Mouse (Mus musculus): ENCODE data around the gene Lclat1.
A peak's percentile ranks its signal among the peaks of the same experiment; 100 is the strongest.

The Lclat1 gene

GRCm38 (mm10) chr17:73210960-73211531, 103.3 kb downstream of the Lclat1 start:
- DNase-seq, result no peak

- DNase-seq, result no peak
Measured at GRCm38 (mm10) chr17:73212754-73213153, 105.0 kb downstream of the Lclat1 start.

- no peak for DNase-seq
Measured at GRCm38 (mm10) chr17:73213187-73213586, 105.4 kb downstream of the Lclat1 start.

- no peak for DNase-seq
Measured at GRCm38 (mm10) chr17:73213677-73214076, 105.9 kb downstream of the Lclat1 start.

DNA sequence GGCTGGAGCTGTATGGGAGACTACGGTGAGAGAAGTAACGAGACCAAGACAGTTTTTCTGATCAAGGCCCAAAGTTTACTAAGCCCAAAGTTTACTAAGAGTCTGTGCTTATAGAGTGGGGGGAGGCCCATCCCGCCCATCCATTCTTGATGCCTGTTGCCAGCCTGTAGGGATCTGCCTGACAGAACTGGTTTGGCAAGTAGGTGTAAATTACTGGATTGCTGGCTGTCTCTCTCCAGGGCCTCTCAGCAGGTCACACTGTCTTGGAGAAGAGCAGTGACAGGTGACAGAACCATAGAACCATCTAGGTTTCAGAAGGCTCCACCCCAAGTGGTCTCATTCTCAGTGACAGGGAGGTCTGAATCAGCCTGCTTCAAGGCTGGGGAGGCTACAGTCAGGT, 109.5 kb downstream of the Lclat1 start:
- no peak for DNase-seq

DNA sequence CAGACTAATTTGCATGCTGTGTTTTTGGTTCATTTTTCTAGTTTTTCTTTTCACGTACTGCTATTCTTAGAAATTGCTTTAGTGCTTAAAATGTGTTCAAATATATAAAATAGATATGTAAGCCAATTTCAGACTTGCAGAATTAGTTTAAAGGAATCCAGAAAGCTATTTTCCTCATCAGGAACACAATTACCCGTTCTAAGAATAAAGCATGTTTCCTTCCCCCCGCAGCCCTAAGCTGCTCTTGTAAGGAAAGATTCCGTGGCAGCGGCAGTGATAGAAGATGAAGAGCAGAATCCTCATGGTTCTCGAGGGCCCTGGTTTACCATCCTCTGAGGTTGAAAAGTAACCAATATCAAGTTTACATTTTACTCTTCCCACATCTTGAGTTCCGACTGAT, 113.0 kb downstream of the Lclat1 start:
- no peak for DNase-seq

DNA sequence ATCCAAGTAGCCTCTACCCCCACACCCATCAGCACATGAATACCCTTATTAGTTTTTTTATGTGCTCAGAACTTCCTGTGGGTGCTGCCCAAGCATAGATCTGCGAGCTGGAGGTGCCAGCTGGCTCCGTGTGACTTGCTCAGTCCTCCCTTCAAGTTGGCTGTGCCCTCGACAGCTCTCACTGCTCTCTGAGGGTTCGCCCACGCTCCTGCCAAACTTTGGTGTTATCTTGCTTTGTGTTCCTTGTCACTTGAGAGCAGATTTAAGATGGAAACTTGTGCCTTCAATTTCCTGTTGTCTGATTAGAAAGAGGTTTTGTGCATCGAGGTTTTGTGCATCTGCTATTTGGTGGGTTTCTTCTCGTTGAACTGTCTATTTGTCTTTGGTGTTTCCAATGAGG, 114.3 kb downstream of the Lclat1 start:
- no peak for DNase-seq

GRCm38 (mm10) chr17:73225442-73225841, 117.7 kb downstream of the Lclat1 start:
- DNase-seq, result no peak

- no peak for DNase-seq
Measured at GRCm38 (mm10) chr17:73225996-73226395, 118.2 kb downstream of the Lclat1 start.

GRCm38 (mm10) chr17:73226595-73226994, 118.8 kb downstream of the Lclat1 start:
- no peak for DNase-seq

DNA sequence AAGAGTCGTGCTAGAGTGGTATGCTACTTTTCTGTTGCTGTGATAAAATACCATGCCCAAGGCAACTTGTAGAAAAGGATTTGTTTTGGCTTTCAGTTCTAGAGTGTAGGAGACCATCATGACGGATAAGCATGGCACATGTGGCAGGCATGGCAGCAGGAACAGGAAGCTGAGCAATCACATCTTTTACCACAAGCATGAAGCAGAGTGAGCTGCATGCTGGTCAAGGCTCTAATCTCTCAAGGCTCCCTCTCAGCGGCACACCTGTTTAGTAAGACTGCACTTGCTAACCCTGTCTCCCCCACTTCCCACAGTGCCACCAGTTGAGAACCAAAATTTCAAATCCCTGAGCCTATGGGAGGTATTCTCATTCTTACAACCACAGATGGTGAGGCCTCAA, 119.6 kb downstream of the Lclat1 start:
- no peak for DNase-seq

DNA sequence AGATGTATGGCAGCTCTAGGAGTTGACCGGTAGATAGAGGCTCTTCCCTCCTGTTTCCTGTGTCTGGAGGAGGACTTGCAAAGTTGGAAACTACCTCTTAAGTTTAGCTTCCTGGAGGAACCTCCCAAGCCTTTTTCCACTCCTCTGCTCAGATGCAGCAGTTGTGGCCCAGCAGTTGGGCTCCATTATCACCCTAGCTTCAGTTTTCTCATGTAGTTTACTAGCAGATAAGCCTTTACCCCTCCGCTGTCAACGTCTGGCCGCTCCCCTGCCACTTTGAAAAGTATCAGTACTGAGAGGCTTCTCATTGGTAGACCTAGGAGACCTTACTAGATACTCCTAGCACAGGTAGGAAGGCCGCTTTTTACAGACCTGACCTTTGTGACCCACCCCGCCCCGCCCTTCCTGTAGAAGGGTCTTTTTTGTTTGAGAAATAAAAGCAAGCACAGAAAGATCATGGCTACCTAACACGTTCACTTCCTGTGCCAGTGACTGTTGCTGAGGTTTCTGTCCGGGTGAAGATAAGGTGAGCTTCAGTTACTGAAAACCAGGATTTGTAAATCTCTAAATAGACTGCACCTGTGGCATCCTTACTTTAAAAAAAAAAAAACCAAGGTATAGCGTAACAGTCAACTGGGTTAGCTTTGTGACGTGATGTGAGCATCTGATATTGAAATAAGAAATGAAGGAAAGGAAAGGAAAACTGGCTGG, 121.8 kb downstream of the Lclat1 start:
- no peak for DNase-seq

GRCm38 (mm10) chr17:73230340-73230989, 122.7 kb downstream of the Lclat1 start:
- DNase-seq, result no peak

- DNase-seq, result no peak
Measured at GRCm38 (mm10) chr17:73231337-73231736, 123.6 kb downstream of the Lclat1 start.

- no peak for DNase-seq
Measured at GRCm38 (mm10) chr17:73232593-73232992, 124.8 kb downstream of the Lclat1 start.

GRCm38 (mm10) chr17:73233975-73234374, 126.2 kb downstream of the Lclat1 start:
- no peak for DNase-seq

DNA sequence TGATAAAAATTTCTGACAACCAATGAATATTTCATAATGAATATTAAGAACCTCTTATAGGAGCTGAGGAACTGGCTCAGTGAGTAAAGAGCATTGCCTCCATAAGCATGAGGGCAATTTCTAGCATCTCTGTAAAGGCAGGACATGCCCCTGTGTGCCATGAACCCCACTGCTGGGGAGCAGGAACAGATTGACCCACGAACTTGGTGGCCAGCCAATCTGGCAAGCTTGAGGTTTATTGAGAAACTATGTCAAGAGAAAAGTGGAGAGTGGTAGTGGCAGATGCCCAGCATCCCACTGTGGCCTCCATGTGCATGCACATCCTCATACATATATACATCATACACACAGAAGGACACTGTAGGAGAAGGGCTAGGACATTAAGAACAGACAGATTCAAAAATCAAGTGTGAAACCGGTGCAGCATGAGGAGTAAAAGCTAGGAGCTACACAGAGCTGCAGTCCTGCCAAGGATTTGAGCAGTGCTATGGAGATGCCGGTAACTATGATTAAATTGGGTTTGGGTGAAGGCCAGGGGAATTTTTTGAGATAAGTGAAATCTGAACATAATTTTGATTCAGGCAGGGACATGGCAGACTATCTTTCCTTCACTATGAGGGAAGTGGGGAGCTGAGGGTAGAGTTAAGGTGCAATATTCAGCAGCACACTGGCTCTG, 129.5 kb downstream of the Lclat1 start:
- peak; percentile 35 for DNase-seq

GRCm38 (mm10) chr17:73238501-73238900, 130.7 kb downstream of the Lclat1 start:
- DNase-seq, result no peak

DNA sequence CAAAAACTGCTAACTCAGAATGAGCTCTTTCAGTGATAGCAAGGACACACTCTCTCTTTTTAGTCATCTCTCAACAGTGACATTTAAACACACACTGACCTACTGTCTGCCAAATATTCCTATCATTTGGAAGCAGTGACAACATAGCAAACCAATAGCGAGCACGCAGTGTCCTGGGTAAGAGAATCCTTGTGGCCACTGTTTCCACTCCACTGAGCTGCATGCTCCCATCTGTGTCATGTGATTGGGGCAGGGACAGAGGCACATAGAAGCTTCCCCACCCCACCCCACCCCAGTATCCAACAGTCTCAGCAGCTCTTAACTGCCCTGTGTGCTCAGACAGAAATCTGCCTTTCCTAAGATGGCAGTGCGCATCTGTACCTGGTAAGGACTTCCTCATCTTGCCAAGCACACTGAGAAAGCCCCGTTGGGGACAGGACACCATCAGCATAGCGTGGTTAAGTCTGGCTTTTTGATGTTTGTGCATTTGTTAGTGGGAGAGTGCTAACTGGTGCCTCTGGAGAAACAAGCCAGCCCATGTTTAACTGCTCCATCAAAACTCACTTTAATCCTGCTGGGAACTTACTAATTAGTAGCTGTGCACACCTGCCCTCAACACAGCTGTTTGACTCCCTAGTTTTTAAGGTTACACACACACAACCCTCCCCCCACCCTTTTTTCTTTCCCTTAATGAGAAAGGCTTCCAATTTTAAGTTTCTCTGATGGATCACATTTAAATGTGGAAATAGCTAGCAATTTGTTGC, 133.5 kb downstream of the Lclat1 start:
- DNase-seq, result no peak

GRCm38 (mm10) chr17:73243676-73244075, 135.9 kb downstream of the Lclat1 start:
- DNase-seq, result no peak

DNA sequence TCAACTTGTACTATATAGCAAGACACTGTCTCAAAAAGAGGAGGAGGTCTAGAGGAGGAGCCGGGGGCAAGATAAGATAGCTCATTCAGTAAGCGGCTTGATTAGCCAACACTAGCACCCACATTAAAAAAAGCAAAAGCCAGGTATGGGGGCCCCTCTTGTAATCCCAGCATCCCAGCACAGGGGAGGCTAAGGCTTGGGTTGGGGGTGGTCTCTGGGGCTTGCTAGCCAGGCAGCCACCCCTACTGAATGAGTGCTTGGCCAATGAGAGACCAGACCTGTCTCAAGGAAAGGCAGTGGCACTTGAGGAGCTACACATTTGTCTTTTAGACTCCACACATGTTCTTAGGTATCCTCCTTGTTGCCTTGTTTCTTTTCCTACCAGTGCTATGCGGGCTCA, 136.8 kb downstream of the Lclat1 start:
- no peak for DNase-seq

DNA sequence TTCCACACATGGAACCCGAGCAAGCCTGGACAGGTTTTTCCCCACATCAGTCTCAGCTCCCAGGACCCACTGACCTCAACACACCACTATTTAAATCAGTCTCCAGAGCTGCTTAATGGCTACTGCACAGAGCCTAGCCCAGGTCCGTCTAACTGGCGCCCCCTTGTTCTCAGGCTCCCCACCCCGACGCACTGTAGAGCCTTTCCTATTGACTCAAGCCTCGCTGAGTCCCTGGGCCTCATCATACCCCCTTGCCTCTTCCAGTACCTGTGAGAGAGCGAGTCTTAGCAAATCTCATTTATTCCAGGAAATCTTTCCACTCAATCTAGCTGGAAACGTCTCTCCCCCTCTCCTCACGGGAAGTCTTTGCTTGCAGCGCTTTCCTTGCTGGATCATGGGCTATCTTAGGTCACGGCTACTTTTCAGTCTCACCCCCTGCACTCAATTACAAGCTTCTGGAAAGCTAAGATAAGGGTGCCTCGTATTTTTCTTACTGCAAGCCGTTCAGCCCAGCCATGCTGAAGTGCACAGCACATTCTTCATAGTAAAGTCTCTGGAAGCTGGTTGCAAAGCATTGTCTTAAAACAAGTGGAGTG, 137.4 kb downstream of the Lclat1 start:
- DNase-seq, result no peak

DNA sequence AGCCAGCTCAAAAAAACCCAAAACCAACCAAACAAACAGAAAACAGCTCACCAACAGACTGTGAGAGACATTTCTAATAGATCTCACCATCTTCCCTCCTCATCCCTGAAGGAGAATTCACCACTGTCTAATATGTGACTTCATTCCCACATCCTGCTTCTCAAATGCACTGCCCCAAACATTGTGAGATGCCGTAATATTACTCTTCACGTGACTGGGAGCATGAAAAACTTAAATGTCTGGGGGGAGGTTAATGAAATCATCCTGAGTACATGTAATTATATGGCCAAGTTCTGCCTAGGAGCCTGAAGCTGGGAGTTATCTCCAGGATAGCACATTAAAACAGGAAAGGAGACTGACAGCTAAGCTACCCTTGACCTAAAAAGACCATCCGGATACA, 138.3 kb downstream of the Lclat1 start:
- no peak for DNase-seq
